Mouse (Mus musculus): ENCODE results near the gene Lrrc36. TPM values are rescaled to one million over a fixed set of nuclear protein-coding genes. Genes with fewer than 3 reads are reported as not detected.

Gene Lrrc36
- polyA plus RNA-seq, 1 experiment = not detected

- 0 out of 2 replicates have a peak, but pooled peaks cover 2% of the 10 kb centered on the region for H3K4me1 ChIP-seq (ENCODE audit: control insufficient read depth, insufficient read depth, low read length)
These were observed 28.1 kb downstream of the Lrrc36 start for GRCm38 (mm10) chr8:105441433-105441832.

GRCm38 (mm10) chr8:105442661-105443060 is 29.3 kb downstream of the Lrrc36 start:
- Histone ChIP-seq H3K4me3 (ENCODE audit: insufficient read depth, low read length) (no peak overlapping the region), H3K27ac (ENCODE audit: insufficient read depth, low read length) (no peak overlapping the region), H3K4me1 (ENCODE audit: control insufficient read depth, insufficient read depth, low read length) (0 out of 2 replicates have a peak, but pooled peaks cover 2% of the 10 kb centered on the region)
- no peak for TF ChIP-seq POLR2A (IDR thresholded peaks at IDR 0.05; ENCODE audit: low read depth, low read length)
- TF ChIP-seq CTCF (IDR thresholded peaks at IDR 0.05; ENCODE audit: borderline replicate concordance, insufficient read depth, low read length) = no peak

More at GRCm38 (mm10) chr8:105441433-105441832, 28.1 kb downstream of the Lrrc36 start:
- TF ChIP-seq CTCF (IDR thresholded peaks at IDR 0.05; ENCODE audit: borderline replicate concordance, insufficient read depth, low read length) (no peak), POLR2A (IDR thresholded peaks at IDR 0.05; ENCODE audit: low read depth, low read length) (no peak)
- Histone ChIP-seq H3K27ac (ENCODE audit: insufficient read depth, low read length) (no peak overlapping the region), H3K4me3 (ENCODE audit: insufficient read depth, low read length) (no peak overlapping the region)

GRCm38 (mm10) chr8:105445296-105446126 is 32.1 kb downstream of the Lrrc36 start:
- 0 out of 2 replicates have a peak, but pooled peaks cover 2% of the 10 kb centered on the region for H3K4me1 ChIP-seq (ENCODE audit: control insufficient read depth, insufficient read depth, low read length)
- no peak for TF ChIP-seq POLR2A (IDR thresholded peaks at IDR 0.05; ENCODE audit: low read depth, low read length)
- TF ChIP-seq CTCF (IDR thresholded peaks at IDR 0.05; ENCODE audit: borderline replicate concordance, insufficient read depth, low read length) = no peak
- H3K27ac ChIP-seq (ENCODE audit: insufficient read depth, low read length) = no peak overlapping the region
- H3K4me3 ChIP-seq (ENCODE audit: insufficient read depth, low read length) = no peak overlapping the region

- TF ChIP-seq CTCF (IDR thresholded peaks at IDR 0.05; ENCODE audit: borderline replicate concordance, insufficient read depth, low read length) (no peak), POLR2A (IDR thresholded peaks at IDR 0.05; ENCODE audit: low read depth, low read length) (no peak)
- H3K4me3 ChIP-seq (ENCODE audit: insufficient read depth, low read length) = no peak overlapping the region
- H3K27ac ChIP-seq (ENCODE audit: insufficient read depth, low read length) = no peak overlapping the region
- H3K4me1 ChIP-seq (ENCODE audit: control insufficient read depth, insufficient read depth, low read length) = 0 out of 2 replicates have a peak, but pooled peaks cover 2% of the 10 kb centered on the region
These were observed 32.8 kb downstream of the Lrrc36 start for GRCm38 (mm10) chr8:105446127-105446552.

- Histone ChIP-seq H3K27ac (ENCODE audit: insufficient read depth, low read length) (no peak overlapping the region), H3K4me1 (ENCODE audit: control insufficient read depth, insufficient read depth, low read length) (0 out of 2 replicates have a peak, but pooled peaks cover 2% of the 10 kb centered on the region), H3K4me3 (ENCODE audit: insufficient read depth, low read length) (no peak overlapping the region)
- TF ChIP-seq CTCF (IDR thresholded peaks at IDR 0.05; ENCODE audit: borderline replicate concordance, insufficient read depth, low read length) (no peak), POLR2A (IDR thresholded peaks at IDR 0.05; ENCODE audit: low read depth, low read length) (no peak)
These were observed 34.8 kb downstream of the Lrrc36 start for GRCm38 (mm10) chr8:105448188-105448587.

GRCm38 (mm10) chr8:105448596-105448995 is 35.2 kb downstream of the Lrrc36 start:
- TF ChIP-seq POLR2A (IDR thresholded peaks at IDR 0.05; ENCODE audit: low read depth, low read length) = no peak
- TF ChIP-seq CTCF (IDR thresholded peaks at IDR 0.05; ENCODE audit: borderline replicate concordance, insufficient read depth, low read length) = no peak
- Histone ChIP-seq H3K27ac (ENCODE audit: insufficient read depth, low read length) (no peak overlapping the region), H3K4me3 (ENCODE audit: insufficient read depth, low read length) (no peak overlapping the region), H3K4me1 (ENCODE audit: control insufficient read depth, insufficient read depth, low read length) (0 out of 2 replicates have a peak, but pooled peaks cover 2% of the 10 kb centered on the region)

- Histone ChIP-seq H3K4me1 (ENCODE audit: control insufficient read depth, insufficient read depth, low read length) (no peaks in the 10 kb centered on the region), H3K4me3 (ENCODE audit: insufficient read depth, low read length) (no peak overlapping the region), H3K27ac (ENCODE audit: insufficient read depth, low read length) (no peak overlapping the region)
- TF ChIP-seq CTCF (IDR thresholded peaks at IDR 0.05; ENCODE audit: borderline replicate concordance, insufficient read depth, low read length) (no peak), POLR2A (IDR thresholded peaks at IDR 0.05; ENCODE audit: low read depth, low read length) (no peak)
These were observed 37.6 kb downstream of the Lrrc36 start for GRCm38 (mm10) chr8:105450977-105451376.

- Histone ChIP-seq H3K4me3 (ENCODE audit: insufficient read depth, low read length) (no peak overlapping the region), H3K4me1 (ENCODE audit: control insufficient read depth, insufficient read depth, low read length) (no peaks in the 10 kb centered on the region), H3K27ac (ENCODE audit: insufficient read depth, low read length) (no peak overlapping the region)
- no peak for TF ChIP-seq CTCF (IDR thresholded peaks at IDR 0.05; ENCODE audit: borderline replicate concordance, insufficient read depth, low read length)
- no peak for TF ChIP-seq POLR2A (IDR thresholded peaks at IDR 0.05; ENCODE audit: low read depth, low read length)
These were observed 38.7 kb downstream of the Lrrc36 start for GRCm38 (mm10) chr8:105451903-105452603.

GRCm38 (mm10) chr8:105453296-105453695 is 39.9 kb downstream of the Lrrc36 start:
- TF ChIP-seq POLR2A (IDR thresholded peaks at IDR 0.05; ENCODE audit: low read depth, low read length) = no peak
- no peak for TF ChIP-seq CTCF (IDR thresholded peaks at IDR 0.05; ENCODE audit: borderline replicate concordance, insufficient read depth, low read length)
- no peak overlapping the region for H3K27ac ChIP-seq (ENCODE audit: insufficient read depth, low read length)
- no peak overlapping the region for H3K4me3 ChIP-seq (ENCODE audit: insufficient read depth, low read length)
- no peaks in the 10 kb centered on the region for H3K4me1 ChIP-seq (ENCODE audit: control insufficient read depth, insufficient read depth, low read length)
